Mouse (Mus musculus) MEL (cell line): Measurements from ENCODE around the gene Pard6a. TPM values are rescaled to one million over a fixed set of nuclear protein-coding genes. Genes with fewer than 3 reads are reported as not detected.

ENCODE experiments used
- polyA plus RNA-seq, 2 experiments: library from polyadenylated mRNA; stranded (reverse) in 1 of 2; unstranded in 1 of 2; fragments of >175 nt in 1 of 2; fragments of >200 nt in 1 of 2; gene quantifications; 2 replicates each; pipeline versions ENCODE4 v1.2.1 to v1.2.4; 2012; ENCODE audit warnings: low replicate concordance in 2 of 2, low read depth in 1 of 2; ENCODE audit not compliant: insufficient read length in 2 of 2, insufficient read depth in 1 of 2, missing spikeins in 1 of 2
- total RNA-seq: library from RNA; depleted of rRNA; stranded (reverse); fragments of 300-350 nt; gene quantifications from 2 replicates; pipeline ENCODE4 v1.2.3, GENCODE M21; 2012; rRNA removed

Gene Pard6a
- total and polyA plus RNA-seq, 3 experiments = 12.3 to 20.5 TPM; not detected in 1

Other genes with a start within 250 kb of the Pard6a start
- 0.42 and 0.81 TPM in 2 replicates for gene Tppp3, start 229.6 kb upstream of the Pard6a start, total RNA-seq
- gene Tppp3, start 229.6 kb upstream of the Pard6a start, polyA plus RNA-seq = 1 to 10 TPM in 1 of 2 experiments, not detected in 1; 1.7 TPM
- 4.7 and 4.9 TPM in 2 replicates for gene Zdhhc1, start 204.2 kb upstream of the Pard6a start, total RNA-seq
- 10 to 100 TPM in 1 of 2 experiments, not detected in 1; 11.5 TPM for gene Zdhhc1, start 204.2 kb upstream of the Pard6a start, polyA plus RNA-seq
- 0.27 TPM in 1 of 2 replicates, not detected in the other for gene Hsd11b2, start 182.4 kb upstream of the Pard6a start, total RNA-seq
- 1 to 10 TPM in 1 of 2 experiments, not detected in 1; 2.1 TPM for gene Hsd11b2, start 182.4 kb upstream of the Pard6a start, polyA plus RNA-seq
- gene Atp6v0d1, start 135.1 kb upstream of the Pard6a start, total RNA-seq = 43.0 and 51.1 TPM in 2 replicates
- 10 to 100 TPM in 1 of 2 experiments, not detected in 1; 83.8 TPM for gene Atp6v0d1, start 135.1 kb upstream of the Pard6a start, polyA plus RNA-seq
- 15.7 and 16.6 TPM in 2 replicates for gene Ripor1, start 95.9 kb upstream of the Pard6a start, total RNA-seq
- 100 to 1,000 TPM in 1 of 2 experiments, not detected in 1; 120 TPM for gene Ripor1, start 95.9 kb upstream of the Pard6a start, polyA plus RNA-seq
- 36.4 and 40.7 TPM in 2 replicates for gene Ctcf, start 64.6 kb upstream of the Pard6a start, total RNA-seq
- 100 to 1,000 TPM in 1 of 2 experiments, 10 to 100 TPM in 1; 87.1 to 670 TPM for gene Ctcf, start 64.6 kb upstream of the Pard6a start, polyA plus RNA-seq
- gene Agrp, start 63.8 kb upstream of the Pard6a start, total RNA-seq = not detected in 2 replicates
- under 1 TPM in 1 of 2 experiments, not detected in 1; 0.63 TPM for gene Agrp, start 63.8 kb upstream of the Pard6a start, polyA plus RNA-seq
- 7.9 and 9.5 TPM in 2 replicates for gene Carmil2, start 14.9 kb upstream of the Pard6a start, total RNA-seq
- 10 to 100 TPM in 1 of 2 experiments, not detected in 1; 62.7 TPM for gene Carmil2, start 14.9 kb upstream of the Pard6a start, polyA plus RNA-seq
- 7.5 and 9.3 TPM in 2 replicates for gene Acd, start within 50 bp of the Pard6a start, total RNA-seq
- gene Acd, start within 50 bp of the Pard6a start, polyA plus RNA-seq = 10 to 100 TPM in 1 of 2 experiments, not detected in 1; 53.9 TPM
- 0.13 and 0.23 TPM in 2 replicates for gene 4933405L10Rik, start 6.5 kb downstream of the Pard6a start, total RNA-seq
- under 1 TPM in 1 of 2 experiments, not detected in 1; 0.42 TPM for gene 4933405L10Rik, start 6.5 kb downstream of the Pard6a start, polyA plus RNA-seq
- gene Enkd1, start 7.1 kb downstream of the Pard6a start, total RNA-seq = 22.0 TPM in 2 replicates
- gene Enkd1, start 7.1 kb downstream of the Pard6a start, polyA plus RNA-seq = 10 to 100 TPM in 1 of 2 experiments, not detected in 1; 42.6 TPM
- gene Gfod2, start 57.5 kb downstream of the Pard6a start, total RNA-seq = 7.0 and 8.3 TPM in 2 replicates
- 1 to 10 TPM in 1 of 2 experiments, not detected in 1; 7.0 TPM for gene Gfod2, start 57.5 kb downstream of the Pard6a start, polyA plus RNA-seq
- gene Ranbp10, start 126.2 kb downstream of the Pard6a start, total RNA-seq = 7.4 and 7.7 TPM in 2 replicates
- gene Ranbp10, start 126.2 kb downstream of the Pard6a start, polyA plus RNA-seq = 10 to 100 TPM in 1 of 2 experiments, not detected in 1; 22.1 TPM
- not detected in 2 replicates for gene Tsnaxip1, start 126.6 kb downstream of the Pard6a start, total RNA-seq
- gene Tsnaxip1, start 126.6 kb downstream of the Pard6a start, polyA plus RNA-seq = under 1 TPM in 1 of 2 experiments, not detected in 1; 0.10 TPM
- gene Cenpt, start 152.1 kb downstream of the Pard6a start, total RNA-seq = 14.2 and 15.7 TPM in 2 replicates
- 10 to 100 TPM in 1 of 2 experiments, not detected in 1; 26.5 TPM for gene Cenpt, start 152.1 kb downstream of the Pard6a start, polyA plus RNA-seq
- gene Thap11, start 154.0 kb downstream of the Pard6a start, total RNA-seq = 41.9 and 48.8 TPM in 2 replicates
- 10 to 100 TPM in 1 of 2 experiments, not detected in 1; 51.4 TPM for gene Thap11, start 154.0 kb downstream of the Pard6a start, polyA plus RNA-seq
- 167 and 198 TPM in 2 replicates for gene Nutf2, start 159.4 kb downstream of the Pard6a start, total RNA-seq
- gene Nutf2, start 159.4 kb downstream of the Pard6a start, polyA plus RNA-seq = 10 to 100 TPM in 1 of 2 experiments, not detected in 1; 28.0 TPM
- 44.5 and 46.1 TPM in 2 replicates for gene Edc4, start 179.7 kb downstream of the Pard6a start, total RNA-seq
- gene Edc4, start 179.7 kb downstream of the Pard6a start, polyA plus RNA-seq = 10 to 100 TPM in 1 of 2 experiments, not detected in 1; 72.1 TPM
- gene Nrn1l, start 192.4 kb downstream of the Pard6a start, total RNA-seq = not detected in 2 replicates
- gene Nrn1l, start 192.4 kb downstream of the Pard6a start, polyA plus RNA-seq = under 1 TPM in 1 of 2 experiments, not detected in 1; 0.39 TPM
- gene Pskh1, start 199.3 kb downstream of the Pard6a start, total RNA-seq = 11.5 and 12.9 TPM in 2 replicates
- gene Pskh1, start 199.3 kb downstream of the Pard6a start, polyA plus RNA-seq = 10 to 100 TPM in 1 of 2 experiments, not detected in 1; 26.2 TPM
- 0.69 and 1.5 TPM in 2 replicates for gene Ctrl, start 232.7 kb downstream of the Pard6a start, total RNA-seq
- 1 to 10 TPM in 1 of 2 experiments, not detected in 1; 3.0 TPM for gene Ctrl, start 232.7 kb downstream of the Pard6a start, polyA plus RNA-seq
- gene Psmb10, start 237.3 kb downstream of the Pard6a start, total RNA-seq = 228 and 275 TPM in 2 replicates
- gene Psmb10, start 237.3 kb downstream of the Pard6a start, polyA plus RNA-seq = 100 to 1,000 TPM in 1 of 2 experiments, not detected in 1; 193 TPM
- 0.78 and 1.1 TPM in 2 replicates for gene Lcat, start 242.2 kb downstream of the Pard6a start, total RNA-seq
- 1 to 10 TPM in 1 of 2 experiments, not detected in 1; 2.5 TPM for gene Lcat, start 242.2 kb downstream of the Pard6a start, polyA plus RNA-seq